Mouse (Mus musculus): ENCODE results near the gene Pgk1. TPM values are rescaled to one million over a fixed set of nuclear protein-coding genes. Genes with fewer than 3 reads are reported as not detected.

Gene Pgk1
- polyA plus RNA-seq, 1 experiment = 1,097 TPM

GRCm38 (mm10) chrX:106197308-106197707, 10.4 kb downstream of the Pgk1 start:
- Histone ChIP-seq H3ac (ENCODE audit: control insufficient read depth, insufficient read length) (no peak overlapping the region), H3K4me3 (no peak overlapping the region), H3K79me2 (ENCODE audit: control insufficient read depth, insufficient read depth) (peaks cover 27% of the 10 kb centered on the region), H3K4me2 (ENCODE audit: low read depth) (no peak overlapping the region), H3K36me3 (ENCODE audit: control insufficient read depth, insufficient read depth) (peaks cover 42% of the 10 kb centered on the region), H3K27me3 (ENCODE audit: control insufficient read depth, insufficient read depth, insufficient read length) (no peaks in the 10 kb centered on the region)
- TF ChIP-seq REST (IDR thresholded peaks at IDR 0.05; ENCODE audit: insufficient read depth, insufficient read length) (no peak), USF1 (IDR thresholded peaks at IDR 0.05; ENCODE audit: low read depth) (no peak), E2F4 (IDR thresholded peaks at IDR 0.05; ENCODE audit: insufficient read depth) (no peak), CEBPB (IDR thresholded peaks at IDR 0.05; ENCODE audit: insufficient read depth, poor library complexity, severe bottlenecking) (no peak), MYOG (IDR thresholded peaks at IDR 0.05; ENCODE audit: control insufficient read depth in 1 of 3, insufficient read depth in 1 of 3, insufficient read length in 2 of 3, low read depth in 2 of 3) (no peak), MAX (IDR thresholded peaks at IDR 0.05; ENCODE audit: low read depth) (no peak), TCF3 (IDR thresholded peaks at IDR 0.05; ENCODE audit: insufficient read length, low read depth) (no peak), POLR2AphosphoS2 (IDR thresholded peaks at IDR 0.05; ENCODE audit: insufficient read length, low read depth) (no peak), SRF (IDR thresholded peaks at IDR 0.05; ENCODE audit: control insufficient read depth, insufficient read length, low read depth) (no peak), MYOD1 (IDR thresholded peaks at IDR 0.05; ENCODE audit: control insufficient read depth in 1 of 3, insufficient read length in 2 of 3, low read depth in 2 of 3) (no peak), TCF12 (IDR thresholded peaks at IDR 0.05; ENCODE audit: insufficient read depth, poor library complexity, severe bottlenecking) (no peak), POLR2A (IDR thresholded peaks at IDR 0.05; ENCODE audit: insufficient read length, low read depth) (no peak)

GRCm38 (mm10) chrX:106198904-106199303, 12.0 kb downstream of the Pgk1 start:
- Histone ChIP-seq H3ac (ENCODE audit: control insufficient read depth, insufficient read length) (no peak overlapping the region), H3K4me2 (ENCODE audit: low read depth) (no peak overlapping the region), H3K36me3 (ENCODE audit: control insufficient read depth, insufficient read depth) (peaks cover 36% of the 10 kb centered on the region), H3K79me2 (ENCODE audit: control insufficient read depth, insufficient read depth) (peaks cover 14% of the 10 kb centered on the region), H3K4me3 (no peak overlapping the region), H3K27me3 (ENCODE audit: control insufficient read depth, insufficient read depth, insufficient read length) (no peaks in the 10 kb centered on the region)
- TF ChIP-seq REST (IDR thresholded peaks at IDR 0.05; ENCODE audit: insufficient read depth, insufficient read length) (no peak), POLR2AphosphoS2 (IDR thresholded peaks at IDR 0.05; ENCODE audit: insufficient read length, low read depth) (no peak), TCF12 (IDR thresholded peaks at IDR 0.05; ENCODE audit: insufficient read depth, poor library complexity, severe bottlenecking) (no peak), MYOD1 (IDR thresholded peaks at IDR 0.05; ENCODE audit: control insufficient read depth in 1 of 3, insufficient read length in 2 of 3, low read depth in 2 of 3) (no peak), POLR2A (IDR thresholded peaks at IDR 0.05; ENCODE audit: insufficient read length, low read depth) (no peak), MYOG (IDR thresholded peaks at IDR 0.05; ENCODE audit: control insufficient read depth in 1 of 3, insufficient read depth in 1 of 3, insufficient read length in 2 of 3, low read depth in 2 of 3) (no peak), E2F4 (IDR thresholded peaks at IDR 0.05; ENCODE audit: insufficient read depth) (no peak), USF1 (IDR thresholded peaks at IDR 0.05; ENCODE audit: low read depth) (no peak), SRF (IDR thresholded peaks at IDR 0.05; ENCODE audit: control insufficient read depth, insufficient read length, low read depth) (no peak)

- Histone ChIP-seq H3K79me2 (ENCODE audit: control insufficient read depth, insufficient read depth) (no peaks in the 10 kb centered on the region), H3ac (ENCODE audit: control insufficient read depth, insufficient read length) (no peak overlapping the region), H3K27me3 (ENCODE audit: control insufficient read depth, insufficient read depth, insufficient read length) (no peaks in the 10 kb centered on the region), H3K4me2 (ENCODE audit: low read depth) (no peak overlapping the region), H3K4me3 (no peak overlapping the region), H3K36me3 (ENCODE audit: control insufficient read depth, insufficient read depth) (peaks cover 4% of the 10 kb centered on the region)
- TF ChIP-seq TCF3 (IDR thresholded peaks at IDR 0.05; ENCODE audit: insufficient read length, low read depth) = no peak
- no peak for TF ChIP-seq TCF12 (IDR thresholded peaks at IDR 0.05; ENCODE audit: insufficient read depth, poor library complexity, severe bottlenecking)
- no peak for TF ChIP-seq USF1 (IDR thresholded peaks at IDR 0.05; ENCODE audit: low read depth)
- no peak for TF ChIP-seq SRF (IDR thresholded peaks at IDR 0.05; ENCODE audit: control insufficient read depth, insufficient read length, low read depth)
- no peak for TF ChIP-seq POLR2A (IDR thresholded peaks at IDR 0.05; ENCODE audit: insufficient read length, low read depth)
- no peak for TF ChIP-seq REST (IDR thresholded peaks at IDR 0.05; ENCODE audit: insufficient read depth, insufficient read length)
- no peak for TF ChIP-seq CEBPB (IDR thresholded peaks at IDR 0.05; ENCODE audit: insufficient read depth, poor library complexity, severe bottlenecking)
- TF ChIP-seq MYOD1 (IDR thresholded peaks at IDR 0.05; ENCODE audit: control insufficient read depth in 1 of 3, insufficient read length in 2 of 3, low read depth in 2 of 3) = no peak
- no peak for TF ChIP-seq POLR2AphosphoS2 (IDR thresholded peaks at IDR 0.05; ENCODE audit: insufficient read length, low read depth)
- no peak for TF ChIP-seq E2F4 (IDR thresholded peaks at IDR 0.05; ENCODE audit: insufficient read depth)
- TF ChIP-seq MAX (IDR thresholded peaks at IDR 0.05; ENCODE audit: low read depth) = no peak
- no peak for TF ChIP-seq MYOG (IDR thresholded peaks at IDR 0.05; ENCODE audit: control insufficient read depth in 1 of 3, insufficient read depth in 1 of 3, insufficient read length in 2 of 3, low read depth in 2 of 3)
These were observed 22.2 kb downstream of the Pgk1 start for GRCm38 (mm10) chrX:106209100-106209499.

GRCm38 (mm10) chrX:106219171-106220032, 32.5 kb downstream of the Pgk1 start:
- H3K4me2 ChIP-seq (ENCODE audit: low read depth) = peak overlapping the region; percentile 63
- TF ChIP-seq POLR2A (IDR thresholded peaks at IDR 0.05; ENCODE audit: insufficient read length, low read depth) (peak; percentile 12), MYOD1 (IDR thresholded peaks at IDR 0.05; ENCODE audit: control insufficient read depth in 1 of 3, insufficient read length in 2 of 3, low read depth in 2 of 3) (no peak)
- H3ac ChIP-seq (ENCODE audit: control insufficient read depth, insufficient read length) = no peak overlapping the region
- H3K4me3 ChIP-seq = peak overlapping the region; percentile 25
- no peaks in the 10 kb centered on the region for H3K27me3 ChIP-seq (ENCODE audit: control insufficient read depth, insufficient read depth, insufficient read length)
- no peaks in the 10 kb centered on the region for H3K36me3 ChIP-seq (ENCODE audit: control insufficient read depth, insufficient read depth)
- H3K79me2 ChIP-seq (ENCODE audit: control insufficient read depth, insufficient read depth) = no peaks in the 10 kb centered on the region

Measured in myocyte (in vitro differentiated cells).